Mouse (Mus musculus) liver, postnatal 0 days (tissue): ENCODE results near the gene Mpdu1.

Experiments
- CTCF ChIP-seq: sonication (generic); IDR thresholded peaks from 2 replicates; pipeline ENCODE4 v1.5.1; 2016; ENCODE audit warnings: antibody characterized with exemption, low read depth
- EP300 ChIP-seq: IDR thresholded peaks from 2 replicates; pipeline ENCODE4 v1.6.1; 2016; ENCODE audit warnings: antibody characterized with exemption, low read depth, mild to moderate bottlenecking

- TF ChIP-seq CTCF, result no peak
- no peak for TF ChIP-seq EP300
These were observed 16.7 kb upstream of the Mpdu1 start for GRCm38 (mm10) chr11:69679144-69679543.
